Mouse (Mus musculus): ENCODE results near the gene Prss33.

The Prss33 gene

DNA sequence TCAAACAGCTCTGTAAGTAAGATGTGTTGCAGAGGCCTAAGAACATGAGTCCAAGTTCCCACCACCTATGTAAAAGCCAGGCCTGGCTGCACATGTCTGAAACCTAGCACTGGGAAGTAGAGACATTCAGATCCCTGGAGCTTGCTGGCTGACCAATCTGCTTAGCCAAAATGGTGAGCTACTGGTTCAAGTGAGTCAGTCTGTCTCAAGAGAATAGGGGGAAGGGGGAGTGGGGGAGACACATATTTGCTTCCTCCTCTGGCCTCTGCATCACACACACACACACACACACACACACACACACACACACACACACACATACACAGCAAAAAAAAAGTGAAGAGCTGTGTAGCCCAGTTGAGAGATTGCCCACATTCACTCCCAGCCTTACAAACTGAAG is 52.5 kb downstream of the Prss33 start:
- no peak for DNase-seq
